Mouse (Mus musculus): ENCODE data around the gene Fbxw5. TPM values are rescaled to one million over a fixed set of nuclear protein-coding genes. Genes with fewer than 3 reads are reported as not detected.

Fbxw5 gene
- polyA plus RNA-seq, 1 experiment = 42.0 TPM

- Histone ChIP-seq H3K4me1 (ENCODE audit: control insufficient read depth, insufficient read depth, insufficient read length) (peaks cover 33% of the 10 kb centered on the region; the same call in 1 of the 2 replicates), H3K27ac (ENCODE audit: insufficient read depth, low read length) (peak overlapping the region; percentile 96), H3K4me3 (ENCODE audit: extremely low read depth, insufficient read depth, insufficient read length) (peak overlapping the region; percentile 47), H3K36me3 (ENCODE audit: control insufficient read depth, insufficient read depth, low read length) (no peaks in the 10 kb centered on the region), H3K27me3 (ENCODE audit: control insufficient read depth, insufficient read depth, low read length) (no peaks in the 10 kb centered on the region)
- DNase-seq (ENCODE audit: low read depth in 1 of 2, low spot score in 2 of 2) = peak; percentile 56 to 82
- WGBS = 12% methylated on average over 10 of the region's 10 CpGs
- peak; percentile 85 for TF ChIP-seq POLR2A (IDR thresholded peaks at IDR 0.05; ENCODE audit: low read depth, low read length)
- TF ChIP-seq CTCF (IDR thresholded peaks at IDR 0.05; ENCODE audit: extremely low read depth, insufficient read depth, insufficient read length, insufficient replicate concordance) = no peak
These were observed 34.5 kb upstream of the Fbxw5 start for GRCm38 (mm10) chr2:25465816-25466635.

- WGBS = 80% methylated on average over 14 of the region's 14 CpGs
- no peak for DNase-seq (ENCODE audit: low read depth in 1 of 2, low spot score in 2 of 2)
- Histone ChIP-seq H3K4me1 (ENCODE audit: control insufficient read depth, insufficient read depth, insufficient read length) (peaks cover 23% of the 10 kb centered on the region; the same call in 1 of the 2 replicates), H3K36me3 (ENCODE audit: control insufficient read depth, insufficient read depth, low read length) (no peaks in the 10 kb centered on the region), H3K27ac (ENCODE audit: insufficient read depth, low read length) (no peak overlapping the region), H3K4me3 (ENCODE audit: extremely low read depth, insufficient read depth, insufficient read length) (no peak overlapping the region), H3K27me3 (ENCODE audit: control insufficient read depth, insufficient read depth, low read length) (no peaks in the 10 kb centered on the region)
- TF ChIP-seq POLR2A (IDR thresholded peaks at IDR 0.05; ENCODE audit: low read depth, low read length) = no peak
- no peak for TF ChIP-seq CTCF (IDR thresholded peaks at IDR 0.05; ENCODE audit: extremely low read depth, insufficient read depth, insufficient read length, insufficient replicate concordance)
These were observed 32.8 kb upstream of the Fbxw5 start for GRCm38 (mm10) chr2:25467606-25468303.

- no peak for TF ChIP-seq POLR2A (IDR thresholded peaks at IDR 0.05; ENCODE audit: low read depth, low read length)
- no peak for TF ChIP-seq CTCF (IDR thresholded peaks at IDR 0.05; ENCODE audit: extremely low read depth, insufficient read depth, insufficient read length, insufficient replicate concordance)
- Histone ChIP-seq H3K27ac (ENCODE audit: insufficient read depth, low read length) (no peak overlapping the region), H3K4me3 (ENCODE audit: extremely low read depth, insufficient read depth, insufficient read length) (no peak overlapping the region), H3K27me3 (ENCODE audit: control insufficient read depth, insufficient read depth, low read length) (no peaks in the 10 kb centered on the region), H3K36me3 (ENCODE audit: control insufficient read depth, insufficient read depth, low read length) (no peaks in the 10 kb centered on the region), H3K4me1 (ENCODE audit: control insufficient read depth, insufficient read depth, insufficient read length) (peaks cover 23% of the 10 kb centered on the region; the same call in 1 of the 2 replicates)
- WGBS = 90% methylated on average over 10 of the region's 10 CpGs
- no peak for DNase-seq (ENCODE audit: low read depth in 1 of 2, low spot score in 2 of 2)
These were observed 31.3 kb upstream of the Fbxw5 start for GRCm38 (mm10) chr2:25468962-25469915.

GRCm38 (mm10) chr2:25469969-25470368, 30.6 kb upstream of the Fbxw5 start, which contains the start of gene Ptgds:
Gene Ptgds, minus strand, starts transcription at chr2:25470046.
- no peak within 1 kb of the TSS for H3K4me3 ChIP-seq (ENCODE audit: extremely low read depth, insufficient read depth, insufficient read length)
- no peak for DNase-seq (ENCODE audit: low read depth in 1 of 2, low spot score in 2 of 2)
- 87% methylated on average over 6 of the region's 6 CpGs for WGBS
- H3K27me3 ChIP-seq (ENCODE audit: control insufficient read depth, insufficient read depth, low read length) = no peaks in the 10 kb centered on the region
- TF ChIP-seq POLR2A (IDR thresholded peaks at IDR 0.05; ENCODE audit: low read depth, low read length) (no peak), CTCF (IDR thresholded peaks at IDR 0.05; ENCODE audit: extremely low read depth, insufficient read depth, insufficient read length, insufficient replicate concordance) (no peak)
- H3K4me1 ChIP-seq (ENCODE audit: control insufficient read depth, insufficient read depth, insufficient read length) = peaks cover 18% of the 10 kb centered on the region; the same call in 1 of the 2 replicates
- no peak within 1 kb of the TSS for H3K27ac ChIP-seq (ENCODE audit: insufficient read depth, low read length)
- H3K36me3 ChIP-seq (ENCODE audit: control insufficient read depth, insufficient read depth, low read length) = no peaks in the 10 kb centered on the region

- no peak for DNase-seq (ENCODE audit: low read depth in 1 of 2, low spot score in 2 of 2)
- no peaks in the 10 kb centered on the region for H3K27me3 ChIP-seq (ENCODE audit: control insufficient read depth, insufficient read depth, low read length)
- no peak overlapping the region for H3K27ac ChIP-seq (ENCODE audit: insufficient read depth, low read length)
- no peaks in the 10 kb centered on the region for H3K36me3 ChIP-seq (ENCODE audit: control insufficient read depth, insufficient read depth, low read length)
- 93% methylated on average over 2 of the region's 2 CpGs for WGBS
- no peaks in the 10 kb centered on the region for H3K4me1 ChIP-seq (ENCODE audit: control insufficient read depth, insufficient read depth, insufficient read length)
- no peak overlapping the region for H3K4me3 ChIP-seq (ENCODE audit: extremely low read depth, insufficient read depth, insufficient read length)
- no peak for TF ChIP-seq CTCF (IDR thresholded peaks at IDR 0.05; ENCODE audit: extremely low read depth, insufficient read depth, insufficient read length, insufficient replicate concordance)
- TF ChIP-seq POLR2A (IDR thresholded peaks at IDR 0.05; ENCODE audit: low read depth, low read length) = no peak
These were observed 28.0 kb upstream of the Fbxw5 start for GRCm38 (mm10) chr2:25472550-25472949.

GRCm38 (mm10) chr2:25477541-25477940, 23.0 kb upstream of the Fbxw5 start:
- H3K27me3 ChIP-seq (ENCODE audit: control insufficient read depth, insufficient read depth, low read length) = no peaks in the 10 kb centered on the region
- no peak overlapping the region for H3K27ac ChIP-seq (ENCODE audit: insufficient read depth, low read length)
- no peak overlapping the region for H3K4me3 ChIP-seq (ENCODE audit: extremely low read depth, insufficient read depth, insufficient read length)
- H3K36me3 ChIP-seq (ENCODE audit: control insufficient read depth, insufficient read depth, low read length) = no peaks in the 10 kb centered on the region
- no peak for TF ChIP-seq POLR2A (IDR thresholded peaks at IDR 0.05; ENCODE audit: low read depth, low read length)
- TF ChIP-seq CTCF (IDR thresholded peaks at IDR 0.05; ENCODE audit: extremely low read depth, insufficient read depth, insufficient read length, insufficient replicate concordance) = no peak
- WGBS = 87% methylated on average over 8 of the region's 8 CpGs
- H3K4me1 ChIP-seq (ENCODE audit: control insufficient read depth, insufficient read depth, insufficient read length) = no peaks in the 10 kb centered on the region
- DNase-seq (ENCODE audit: low read depth in 1 of 2, low spot score in 2 of 2) = no peak
